Mouse (Mus musculus): ENCODE results near the gene Ppp6r1. TPM values are rescaled to one million over a fixed set of nuclear protein-coding genes. Genes with fewer than 3 reads are reported as not detected.

Ppp6r1 gene
- polyA plus RNA-seq, 1 experiment, result 58.6 TPM

DNA sequence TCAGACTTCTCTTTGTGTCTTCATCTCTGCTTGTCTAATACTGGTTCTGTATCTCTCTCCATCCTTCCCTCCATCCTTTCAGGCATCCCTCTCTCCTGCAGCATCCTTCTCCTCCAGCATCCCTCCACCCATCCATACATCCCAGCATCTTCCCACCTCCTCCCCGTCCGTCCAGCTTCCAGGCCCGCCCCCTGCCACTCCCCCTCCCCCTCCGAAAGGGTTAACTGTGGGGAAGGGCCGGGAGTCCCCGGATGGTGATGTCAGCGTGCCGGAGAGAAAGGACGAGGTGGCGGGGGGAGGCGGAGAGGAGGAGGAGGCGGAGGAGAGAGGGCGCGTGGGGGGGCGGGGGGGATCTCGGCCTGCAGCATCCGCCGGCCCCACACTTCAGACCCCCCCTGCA is 31.6 kb upstream of the Ppp6r1 start, which contains the start of gene Brsk1:
Gene Brsk1, plus strand, starts transcription at position 218 of the 400 bp plus-strand sequence.
- no peak for TF ChIP-seq POLR2A (IDR thresholded peaks at IDR 0.05; ENCODE audit: insufficient read depth, low read length)
- TF ChIP-seq CTCF (IDR thresholded peaks at IDR 0.05; ENCODE audit: low read depth, low read length), result no peak
- TF ChIP-seq EP300 (IDR thresholded peaks at IDR 0.05; ENCODE audit: insufficient read depth, low read depth, low read length), result no peak
- Histone ChIP-seq H3K9me3 (replicated peaks; ENCODE audit: control insufficient read depth, insufficient read depth, low read length, poor library complexity, severe bottlenecking) (no peaks in the 10 kb centered on the region), H3K27me3 (ENCODE audit: control insufficient read depth, insufficient read depth, low read length, poor library complexity, severe bottlenecking) (no peaks in the 10 kb centered on the region), H3K36me3 (ENCODE audit: control insufficient read depth, insufficient read depth, low read length, poor library complexity, severe bottlenecking) (no peaks in the 10 kb centered on the region), H3K27ac (ENCODE audit: insufficient read depth, low read length) (no peak within 1 kb of the TSS), H3K9ac (ENCODE audit: low read depth, poor library complexity, severe bottlenecking) (peak within 1 kb of the TSS; percentile 99), H3K4me1 (ENCODE audit: control insufficient read depth, insufficient read depth, low read length) (peaks cover 5% of the 10 kb centered on the region), H3K4me3 (ENCODE audit: low read depth, low read length) (peak within 1 kb of the TSS; percentile 62)

DNA sequence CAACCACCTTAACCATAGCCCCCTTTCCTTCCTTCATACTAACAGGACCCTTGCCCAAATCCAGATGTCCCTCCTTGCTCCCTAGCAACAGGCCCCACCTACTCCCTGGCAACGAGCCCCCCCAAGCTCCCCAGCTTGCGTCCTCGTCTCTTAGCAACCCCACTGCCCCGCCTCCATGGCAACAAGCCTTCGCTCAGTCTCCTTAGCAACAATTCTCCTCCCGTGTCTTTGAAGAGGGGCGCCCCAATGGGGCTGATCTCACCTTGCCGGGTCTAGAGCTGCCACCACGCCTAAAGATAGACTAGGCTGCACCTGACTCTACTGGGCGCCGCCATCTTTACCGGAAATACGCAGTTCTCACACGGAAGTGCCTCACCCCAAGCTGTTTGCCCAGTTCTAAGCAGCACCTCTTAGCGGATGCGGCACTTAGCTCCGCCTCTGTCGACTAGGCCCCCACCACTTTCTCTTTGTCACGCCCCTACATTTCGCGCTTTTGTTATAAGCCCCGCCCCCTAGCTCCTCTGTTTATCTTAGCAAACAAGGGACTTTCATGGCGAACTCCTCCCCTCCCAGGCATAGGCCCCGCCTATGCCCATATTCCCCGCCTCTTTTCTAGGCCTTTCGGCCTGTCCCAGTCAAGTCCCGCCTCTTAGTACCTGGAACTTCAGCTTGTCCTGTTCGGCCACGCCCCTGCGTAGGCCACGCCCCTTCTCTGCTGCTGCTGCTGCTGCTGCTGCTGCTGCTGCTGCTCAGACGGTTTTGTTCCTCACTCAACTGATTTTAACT is 26.0 kb upstream of the Ppp6r1 start, which contains the start of gene Hspbp1:
Gene Hspbp1, minus strand, starts transcription at position 437 of the 786 bp plus-strand sequence.
- peaks cover 3% of the 10 kb centered on the region; the same call in 1 of the 2 replicates for H3K36me3 ChIP-seq (ENCODE audit: control insufficient read depth, insufficient read depth, low read length, poor library complexity, severe bottlenecking)
- peak within 1 kb of the TSS; percentile 33 for H3K9ac ChIP-seq (ENCODE audit: low read depth, poor library complexity, severe bottlenecking)
- H3K4me3 ChIP-seq (ENCODE audit: low read depth, low read length), result peak within 1 kb of the TSS; percentile 90
- H3K27me3 ChIP-seq (ENCODE audit: control insufficient read depth, insufficient read depth, low read length, poor library complexity, severe bottlenecking), result no peaks in the 10 kb centered on the region
- 0 out of 2 replicates have a peak within 1 kb of the TSS, but pooled peaks have one; percentile 34 for H3K27ac ChIP-seq (ENCODE audit: insufficient read depth, low read length)
- H3K9me3 ChIP-seq (replicated peaks; ENCODE audit: control insufficient read depth, insufficient read depth, low read length, poor library complexity, severe bottlenecking), result no peaks in the 10 kb centered on the region
- no peaks in the 10 kb centered on the region for H3K4me1 ChIP-seq (ENCODE audit: control insufficient read depth, insufficient read depth, low read length)
- TF ChIP-seq POLR2A (IDR thresholded peaks at IDR 0.05; ENCODE audit: insufficient read depth, low read length), result no peak
- TF ChIP-seq CTCF (IDR thresholded peaks at IDR 0.05; ENCODE audit: low read depth, low read length), result no peak
- no peak for TF ChIP-seq EP300 (IDR thresholded peaks at IDR 0.05; ENCODE audit: insufficient read depth, low read depth, low read length)

DNA sequence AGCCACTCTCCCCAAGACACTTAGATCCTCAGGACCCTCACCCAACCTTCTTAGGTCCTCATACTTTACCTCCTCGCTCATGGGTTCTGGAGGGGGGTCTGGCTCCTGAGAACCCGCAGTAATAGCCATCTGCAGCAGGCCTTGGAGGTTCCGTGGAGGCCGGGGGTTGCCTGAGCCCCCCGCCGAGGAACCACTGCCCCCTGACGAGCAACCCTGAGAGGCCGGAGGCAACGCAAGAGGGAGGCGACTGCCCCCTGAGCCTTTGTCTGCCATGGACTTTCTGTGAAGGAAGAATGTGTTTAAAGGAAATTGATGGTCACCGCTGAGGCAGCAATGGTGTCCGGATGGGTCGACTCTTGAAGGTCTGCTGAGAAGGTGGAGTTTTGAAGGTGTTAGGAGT is 25.4 kb upstream of the Ppp6r1 start:
- Histone ChIP-seq H3K4me1 (ENCODE audit: control insufficient read depth, insufficient read depth, low read length) (no peaks in the 10 kb centered on the region), H3K4me3 (ENCODE audit: low read depth, low read length) (peak overlapping the region; percentile 90), H3K9ac (ENCODE audit: low read depth, poor library complexity, severe bottlenecking) (peak overlapping the region; percentile 33), H3K36me3 (ENCODE audit: control insufficient read depth, insufficient read depth, low read length, poor library complexity, severe bottlenecking) (peaks cover 3% of the 10 kb centered on the region; the same call in 1 of the 2 replicates), H3K27ac (ENCODE audit: insufficient read depth, low read length) (no peak overlapping the region), H3K9me3 (replicated peaks; ENCODE audit: control insufficient read depth, insufficient read depth, low read length, poor library complexity, severe bottlenecking) (no peaks in the 10 kb centered on the region), H3K27me3 (ENCODE audit: control insufficient read depth, insufficient read depth, low read length, poor library complexity, severe bottlenecking) (no peaks in the 10 kb centered on the region)
- TF ChIP-seq POLR2A (IDR thresholded peaks at IDR 0.05; ENCODE audit: insufficient read depth, low read length), result no peak
- no peak for TF ChIP-seq CTCF (IDR thresholded peaks at IDR 0.05; ENCODE audit: low read depth, low read length)
- TF ChIP-seq EP300 (IDR thresholded peaks at IDR 0.05; ENCODE audit: insufficient read depth, low read depth, low read length), result no peak

DNA sequence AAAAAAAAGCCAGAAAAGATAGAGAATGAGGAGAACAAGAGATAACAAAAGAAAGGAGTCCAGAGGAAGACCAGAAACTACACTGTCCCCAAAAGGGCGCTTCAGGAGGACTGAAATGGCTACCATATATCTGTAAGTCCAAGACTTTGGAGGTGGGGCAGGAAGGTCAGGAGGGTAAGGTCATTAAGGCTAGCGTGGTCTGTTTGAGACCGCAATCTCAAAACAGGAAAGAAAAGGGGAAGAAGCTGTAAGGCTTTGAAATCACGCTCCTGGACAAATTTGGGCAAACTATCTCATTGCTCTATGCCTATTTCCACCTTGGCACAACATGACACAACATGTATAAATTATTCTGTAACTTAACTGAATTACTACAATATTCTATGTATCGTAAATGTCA is 24.5 kb upstream of the Ppp6r1 start:
- Histone ChIP-seq H3K9ac (ENCODE audit: low read depth, poor library complexity, severe bottlenecking) (no peak overlapping the region), H3K36me3 (ENCODE audit: control insufficient read depth, insufficient read depth, low read length, poor library complexity, severe bottlenecking) (peaks cover 6% of the 10 kb centered on the region; the same call in 1 of the 2 replicates), H3K4me3 (ENCODE audit: low read depth, low read length) (no peak overlapping the region), H3K27me3 (ENCODE audit: control insufficient read depth, insufficient read depth, low read length, poor library complexity, severe bottlenecking) (no peaks in the 10 kb centered on the region), H3K27ac (ENCODE audit: insufficient read depth, low read length) (no peak overlapping the region), H3K9me3 (replicated peaks; ENCODE audit: control insufficient read depth, insufficient read depth, low read length, poor library complexity, severe bottlenecking) (no peaks in the 10 kb centered on the region), H3K4me1 (ENCODE audit: control insufficient read depth, insufficient read depth, low read length) (no peaks in the 10 kb centered on the region)
- TF ChIP-seq CTCF (IDR thresholded peaks at IDR 0.05; ENCODE audit: low read depth, low read length), result no peak
- no peak for TF ChIP-seq EP300 (IDR thresholded peaks at IDR 0.05; ENCODE audit: insufficient read depth, low read depth, low read length)
- no peak for TF ChIP-seq POLR2A (IDR thresholded peaks at IDR 0.05; ENCODE audit: insufficient read depth, low read length)

DNA sequence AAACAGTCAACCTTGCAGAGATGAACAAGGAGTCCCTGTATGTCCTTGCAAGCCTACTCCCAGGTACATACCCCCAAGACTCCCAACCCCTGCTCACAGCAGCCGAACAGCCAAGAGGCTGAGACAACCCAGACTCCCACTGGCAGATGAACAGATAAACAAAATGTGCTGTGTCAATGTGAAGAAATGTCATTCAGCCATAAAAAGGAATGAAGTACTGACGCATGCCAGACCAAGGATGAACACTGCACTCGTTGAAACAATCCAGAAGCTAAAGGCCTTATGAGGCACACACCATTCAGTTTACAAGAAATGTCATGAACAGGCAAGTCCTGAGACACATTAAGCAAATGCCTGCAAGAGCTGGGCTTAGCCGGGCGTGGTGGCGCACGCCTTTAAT is 16.4 kb upstream of the Ppp6r1 start:
- Histone ChIP-seq H3K4me1 (ENCODE audit: control insufficient read depth, insufficient read depth, low read length) (no peaks in the 10 kb centered on the region), H3K9me3 (replicated peaks; ENCODE audit: control insufficient read depth, insufficient read depth, low read length, poor library complexity, severe bottlenecking) (no peaks in the 10 kb centered on the region), H3K9ac (ENCODE audit: low read depth, poor library complexity, severe bottlenecking) (no peak overlapping the region), H3K27ac (ENCODE audit: insufficient read depth, low read length) (0 out of 2 replicates have a peak overlapping the region, but pooled peaks have one; percentile 44), H3K27me3 (ENCODE audit: control insufficient read depth, insufficient read depth, low read length, poor library complexity, severe bottlenecking) (no peaks in the 10 kb centered on the region), H3K4me3 (ENCODE audit: low read depth, low read length) (no peak overlapping the region), H3K36me3 (ENCODE audit: control insufficient read depth, insufficient read depth, low read length, poor library complexity, severe bottlenecking) (0 out of 2 replicates have a peak, but pooled peaks cover 6% of the 10 kb centered on the region)
- no peak for TF ChIP-seq CTCF (IDR thresholded peaks at IDR 0.05; ENCODE audit: low read depth, low read length)
- TF ChIP-seq EP300 (IDR thresholded peaks at IDR 0.05; ENCODE audit: insufficient read depth, low read depth, low read length), result no peak
- TF ChIP-seq POLR2A (IDR thresholded peaks at IDR 0.05; ENCODE audit: insufficient read depth, low read length), result no peak
